Mouse (Mus musculus) CH12.LX (cell line): Measurements from ENCODE around the gene Socs2. TPM values are rescaled to one million over a fixed set of nuclear protein-coding genes. Genes with fewer than 3 reads are reported as not detected.

Experiments used
- DNase-seq: peaks from one replicate; pipeline ENCODE4 v3.0.0-alpha.2; 2013; ENCODE audit errors: extremely low read depth
- H3K27ac ChIP-seq: 2 replicates; pipeline ENCODE4 v1.5.1; 2012; ENCODE audit warnings: low read depth, mild to moderate bottlenecking, control low read depth, moderate library complexity; ENCODE audit not compliant: insufficient read depth
- H3K27me3 ChIP-seq: replicated peaks from 2 replicates; pipeline ENCODE3; 2012; ENCODE audit warnings: inconsistent platforms
- H3K36me3 ChIP-seq, 2 experiments: replicated peaks in 1 of 2; 2 replicates each; pipeline versions ENCODE3 to v1.6.1; 2012; ENCODE audit warnings: inconsistent platforms in 1 of 2, low read length in 1 of 2, mild to moderate bottlenecking in 1 of 2, mixed read lengths in 1 of 2, moderate library complexity in 1 of 2; ENCODE audit not compliant: control insufficient read depth in 1 of 2, insufficient read depth in 1 of 2
- H3K4me1 ChIP-seq, 2 experiments: 2 replicates each; pipeline ENCODE4 v1.6.1; 2012; ENCODE audit warnings: inconsistent platforms in 1 of 2, moderate library complexity in 1 of 2; ENCODE audit not compliant: insufficient read depth in 2 of 2, control insufficient read depth in 1 of 2
- H3K4me2 ChIP-seq: 2 replicates; pipeline ENCODE4 v1.6.1; 2012; ENCODE audit warnings: low read depth, mild to moderate bottlenecking, control low read depth; ENCODE audit not compliant: poor library complexity, insufficient read depth, severe bottlenecking
- H3K4me3 ChIP-seq, 3 experiments: fragments of 150-350 bp in 1 of 3; sonication (generic) in 1 of 3; replicated peaks in 1 of 3; 2 replicates each; pipeline versions ENCODE3 to v1.5.1; 2011 to 2012; ENCODE audit warnings: low read depth in 2 of 3, low read length in 2 of 3, mild to moderate bottlenecking in 2 of 3, moderate library complexity in 2 of 3, control low read depth in 1 of 3, improper control_type of control experiment in 1 of 3, inconsistent platforms in 1 of 3, mixed read lengths in 1 of 3; ENCODE audit not compliant: poor library complexity in 1 of 3
- H3K79me2 ChIP-seq: replicated peaks from 2 replicates; pipeline ENCODE4 v1.6.1; 2012; ENCODE audit warnings: mild to moderate bottlenecking, moderate library complexity; ENCODE audit not compliant: control insufficient read depth, poor library complexity, insufficient read depth, severe bottlenecking; ENCODE audit errors: extremely low read depth
- H3K9ac ChIP-seq: 2 replicates; pipeline ENCODE4 v1.6.1; 2012; ENCODE audit warnings: low read depth, mild to moderate bottlenecking, control low read depth, moderate library complexity; ENCODE audit not compliant: insufficient read depth
- H3K9me3 ChIP-seq: replicated peaks from 2 replicates; pipeline ENCODE3; 2012; ENCODE audit warnings: low read length, inconsistent platforms, mixed read lengths
- BHLHE40 ChIP-seq: IDR thresholded peaks from 2 replicates; pipeline ENCODE4 v1.6.1; 2011; ENCODE audit warnings: mild to moderate bottlenecking, low read depth, low read length, improper control_type of control experiment
- CHD1 ChIP-seq: IDR thresholded peaks from 2 replicates; pipeline ENCODE4 v1.6.1; 2012; ENCODE audit warnings: low read depth, low read length, improper control_type of control experiment, inconsistent platforms
- CTCF ChIP-seq, 2 experiments: IDR thresholded peaks in 1 of 2; conservative IDR thresholded peaks in 1 of 2; 2 replicates each; pipeline ENCODE4 v1.5.1; 2011 to 2012; ENCODE audit warnings: low read depth in 2 of 2, low read length in 2 of 2, improper control_type of control experiment in 1 of 2, inconsistent platforms in 1 of 2, mild to moderate bottlenecking in 1 of 2, moderate library complexity in 1 of 2
- ELF1 ChIP-seq: IDR thresholded peaks from 2 replicates; pipeline ENCODE4 v1.6.1; 2014; ENCODE audit warnings: low read depth, mild to moderate bottlenecking, inconsistent platforms, low read length, improper control_type of control experiment
- IRF4 ChIP-seq: IDR thresholded peaks from 2 replicates; pipeline ENCODE4 v1.6.1; 2014; ENCODE audit warnings: low read depth, mild to moderate bottlenecking, inconsistent platforms, low read length, improper control_type of control experiment
- JUN ChIP-seq: IDR thresholded peaks from 2 replicates; pipeline ENCODE4 v1.6.1; 2011; ENCODE audit warnings: low read depth, mild to moderate bottlenecking, low read length, improper control_type of control experiment, moderate library complexity; ENCODE audit not compliant: insufficient read depth
- JUND ChIP-seq: conservative IDR thresholded peaks from 2 replicates; pipeline ENCODE4 v1.6.1; 2011; ENCODE audit warnings: low read depth, low read length, improper control_type of control experiment
- KAT2A ChIP-seq: IDR thresholded peaks from 2 replicates; pipeline ENCODE4 v1.6.1; 2012; ENCODE audit warnings: low read length, improper control_type of control experiment, inconsistent platforms; ENCODE audit not compliant: insufficient replicate concordance
- MAFK ChIP-seq: IDR thresholded peaks from 2 replicates; pipeline ENCODE4 v1.6.1; 2011; ENCODE audit warnings: low read length, improper control_type of control experiment; ENCODE audit not compliant: insufficient replicate concordance
- MAX ChIP-seq: IDR thresholded peaks from 2 replicates; pipeline ENCODE4 v1.6.1; 2011; ENCODE audit warnings: low read length, improper control_type of control experiment
- MAZ ChIP-seq: IDR thresholded peaks from 2 replicates; pipeline ENCODE4 v1.6.1; 2012; ENCODE audit warnings: low read depth, mild to moderate bottlenecking, inconsistent platforms, low read length, improper control_type of control experiment, moderate library complexity
- MYC ChIP-seq: IDR thresholded peaks from 2 replicates; pipeline ENCODE4 v1.6.1; 2011; ENCODE audit warnings: low read depth, mild to moderate bottlenecking, improper control_type of control experiment, low read length
- NELFE ChIP-seq: IDR thresholded peaks from 2 replicates; pipeline ENCODE4 v1.6.1; 2011; ENCODE audit warnings: low read depth, low read length, improper control_type of control experiment
- NRF1 ChIP-seq: IDR thresholded peaks from 2 replicates; pipeline ENCODE4 v1.6.1; 2014; ENCODE audit warnings: low read depth, mild to moderate bottlenecking, inconsistent platforms, low read length, improper control_type of control experiment, moderate library complexity
- POLR2AphosphoS2 ChIP-seq: IDR thresholded peaks from 2 replicates; pipeline ENCODE4 v1.6.1; 2011; ENCODE audit warnings: low read depth, low read length, improper control_type of control experiment
- RAD21 ChIP-seq: IDR thresholded peaks from 2 replicates; pipeline ENCODE4 v1.6.1; 2011; ENCODE audit warnings: low read depth, mild to moderate bottlenecking, low read length, improper control_type of control experiment, moderate library complexity
- SIN3A ChIP-seq: IDR thresholded peaks from 2 replicates; pipeline ENCODE4 v1.6.1; 2012; ENCODE audit warnings: low read length, improper control_type of control experiment, inconsistent platforms
- UBTF ChIP-seq: IDR thresholded peaks from 2 replicates; pipeline ENCODE4 v1.6.1; 2012; ENCODE audit warnings: low read depth, mild to moderate bottlenecking, inconsistent platforms, low read length, improper control_type of control experiment, moderate library complexity
- ZC3H11A ChIP-seq: IDR thresholded peaks from 2 replicates; pipeline ENCODE4 v1.6.1; 2012; ENCODE audit warnings: low read depth, mild to moderate bottlenecking, inconsistent platforms, low read length, improper control_type of control experiment
- ZKSCAN1 ChIP-seq: IDR thresholded peaks from 2 replicates; pipeline ENCODE4 v1.6.1; 2012; ENCODE audit warnings: low read depth, inconsistent platforms, low read length, improper control_type of control experiment, borderline replicate concordance
- ZMIZ1 ChIP-seq: IDR thresholded peaks from 2 replicates; pipeline ENCODE4 v1.6.1; 2012; ENCODE audit warnings: low read depth, mild to moderate bottlenecking, inconsistent platforms, low read length, improper control_type of control experiment
- ZNF384 ChIP-seq: IDR thresholded peaks from 2 replicates; pipeline ENCODE4 v1.6.1; 2012; ENCODE audit warnings: low read depth, low read length, improper control_type of control experiment, inconsistent platforms
- dilution Hi-C: fragments of 300-500 bp; cut with MboI; formaldehyde crosslinking; loops from 2 replicates; pipeline ENCODE4 v1.14.3; 2020; ENCODE audit warnings: low sequenced_read_pairs; ENCODE audit not compliant: extremely low pct_unique_long_range_greater_than_20kb, extremely low pct_ligation_motif_present
- in situ Hi-C: fragments of 300-500 bp; cut with MboI; formaldehyde crosslinking; loops from 3 replicates; pipeline ENCODE4 v1.14.3; 2019; ENCODE audit warnings: low sequenced_read_pairs, low pct_ligation_motif_present, low pct_unique_long_range_greater_than_20kb, mixed read lengths
- polyA plus RNA-seq: library from polyadenylated mRNA; unstranded; fragments of >175 nt; gene quantifications from 2 replicates; pipeline ENCODE4 v1.2.1, GENCODE M21; 2012; ENCODE audit warnings: low read depth; ENCODE audit not compliant: insufficient read length
- total RNA-seq, 2 experiments: library from RNA; depleted of rRNA; stranded (reverse); fragments of 300-350 nt in 1 of 2; fragments of >200 nt in 1 of 2; gene quantifications; 2 replicates each; pipeline ENCODE4 v1.2.3; 2012 to 2014

The Socs2 gene
- total and polyA plus RNA-seq, 3 experiments, result 7.8 to 16.3 (median 15.7) TPM

DNA sequence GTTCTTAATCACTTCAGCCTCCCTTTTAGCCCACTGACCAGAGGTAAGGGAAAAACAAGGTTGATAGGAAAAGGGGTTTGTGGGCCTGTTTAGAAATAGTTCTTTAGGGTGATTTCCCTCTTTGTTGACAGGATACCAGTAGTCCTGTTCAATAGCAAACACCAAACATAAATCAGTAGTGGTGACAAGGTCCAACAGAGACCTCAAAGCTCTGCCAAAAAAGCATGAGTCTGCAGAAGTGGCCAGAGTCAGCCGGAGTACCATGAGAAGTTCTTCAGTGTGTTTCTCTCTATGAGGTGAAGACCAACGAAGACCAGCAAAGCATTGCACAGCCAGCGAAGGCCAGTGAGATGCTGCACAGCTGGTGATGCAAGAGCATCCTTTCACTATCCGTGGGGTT lies 76.3 kb downstream of the Socs2 start:
- DNase-seq, result no peak
- Histone ChIP-seq H3K4me2 (no peak overlapping the region), H3K27ac (no peak overlapping the region), H3K27me3 (no peaks in the 10 kb centered on the region), H3K4me1 (no peaks in the 10 kb centered on the region), H3K36me3 (no peaks in the 10 kb centered on the region), H3K4me3 (no peak overlapping the region), H3K79me2 (no peaks in the 10 kb centered on the region), H3K9ac (no peak overlapping the region), H3K9me3 (peaks cover 5% of the 10 kb centered on the region)
- TF ChIP-seq MYC (no peak), JUN (no peak), JUND (no peak), IRF4 (no peak), ZNF384 (no peak), ZKSCAN1 (no peak), ELF1 (no peak), POLR2AphosphoS2 (no peak), RAD21 (no peak)
- in situ Hi-C loops, result no loop called here
- dilution Hi-C loops, result no loop called here

DNA sequence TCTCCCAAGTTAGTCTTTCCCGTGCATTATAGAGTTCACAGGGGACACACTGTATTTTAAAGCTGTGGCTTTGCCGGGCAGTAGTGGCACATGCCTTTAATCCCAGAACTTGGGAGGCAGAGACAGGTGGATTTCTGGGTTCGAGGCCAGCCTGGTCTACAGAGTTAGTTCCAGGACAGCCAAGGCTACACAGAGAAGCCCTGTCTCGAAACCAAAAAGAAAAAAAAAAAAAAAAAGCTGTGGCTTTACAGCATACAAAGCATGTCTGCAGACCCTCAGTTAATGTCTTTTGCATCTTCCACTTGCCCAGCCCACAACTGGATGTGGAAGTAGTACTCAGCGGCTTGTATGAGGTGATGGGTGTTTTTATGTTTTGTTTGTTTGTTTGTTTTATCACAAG lies 79.4 kb downstream of the Socs2 start:
- H3K27ac ChIP-seq, result no peak overlapping the region
- dilution Hi-C loops (no loop called here), in situ Hi-C loops (no loop called here)
- H3K4me3 ChIP-seq, result no peak overlapping the region
- no peak overlapping the region for H3K9ac ChIP-seq
- H3K4me1 ChIP-seq, result no peaks in the 10 kb centered on the region
- H3K36me3 ChIP-seq, result no peaks in the 10 kb centered on the region
- H3K79me2 ChIP-seq, result no peaks in the 10 kb centered on the region
- H3K27me3 ChIP-seq, result no peaks in the 10 kb centered on the region
- DNase-seq, result no peak
- H3K4me2 ChIP-seq, result no peak overlapping the region
- no peak for TF ChIP-seq BHLHE40
- no peaks in the 10 kb centered on the region for H3K9me3 ChIP-seq

GRCm38 (mm10) chr10:95336781-95337544 lies 80.0 kb downstream of the Socs2 start:
- peak overlapping the region; percentile 29; the same call in 1 of the 2 replicates for H3K4me2 ChIP-seq
- dilution Hi-C loops, result no loop called here
- H3K4me3 ChIP-seq, result no peak overlapping the region
- H3K27ac ChIP-seq, result no peak overlapping the region
- no peaks in the 10 kb centered on the region for H3K9me3 ChIP-seq
- no peak overlapping the region for H3K9ac ChIP-seq
- DNase-seq, result no peak
- H3K36me3 ChIP-seq, result no peaks in the 10 kb centered on the region
- no peaks in the 10 kb centered on the region for H3K79me2 ChIP-seq
- no peaks in the 10 kb centered on the region for H3K4me1 ChIP-seq
- TF ChIP-seq NRF1 (no peak), ZMIZ1 (no peak), MAX (no peak), NELFE (no peak), ZKSCAN1 (no peak), MAFK (no peak), RAD21 (no peak), ZC3H11A (no peak), CTCF (conservative IDR thresholded peaks at IDR 0.05 in 1 of 2, IDR thresholded peaks at IDR 0.05 in 1 of 2; ENCODE audit: low read depth in 2 of 2, low read length in 2 of 2) (no peak), MAZ (no peak), UBTF (no peak), KAT2A (no peak), SIN3A (no peak), CHD1 (no peak), ELF1 (no peak)
- in situ Hi-C loops, result no loop called here
- H3K27me3 ChIP-seq, result no peaks in the 10 kb centered on the region
